Mouse (Mus musculus) MEL (cell line): ENCODE data around the gene Rgl1. TPM values are rescaled to one million over a fixed set of nuclear protein-coding genes. Genes with fewer than 3 reads are reported as not detected.

Experiments used
- DNase-seq: peaks from one replicate; pipeline ENCODE4 v3.0.0; 2011; ENCODE audit warnings: low read depth, low spot score
- H3K27ac ChIP-seq: 2 replicates; pipeline ENCODE4 v1.5.1; 2012; ENCODE audit warnings: low read depth, mild to moderate bottlenecking, control low read depth, low read length, moderate library complexity; ENCODE audit not compliant: control insufficient read depth
- H3K27me3 ChIP-seq, 2 experiments: fragments of 150-350 bp in 1 of 2; sonication (generic) in 1 of 2; 2 replicates each; pipeline ENCODE4 v1.6.1; 2012; ENCODE audit warnings: low read length in 2 of 2, mild to moderate bottlenecking in 2 of 2, improper control_type of control experiment in 1 of 2, moderate library complexity in 1 of 2; ENCODE audit not compliant: insufficient read depth in 2 of 2, control insufficient read depth in 1 of 2
- H3K36me3 ChIP-seq, 2 experiments: 2 replicates each; pipeline ENCODE4 v1.6.1; 2012 to 2014; ENCODE audit warnings: low read length in 2 of 2, improper control_type of control experiment in 1 of 2, inconsistent platforms in 1 of 2, mild to moderate bottlenecking in 1 of 2; ENCODE audit not compliant: insufficient read depth in 2 of 2, control insufficient read depth in 1 of 2
- H3K4me1 ChIP-seq, 2 experiments: fragments of 150-350 bp in 1 of 2; sonication (generic) in 1 of 2; 2 replicates each; pipeline ENCODE4 v1.6.1; 2012; ENCODE audit warnings: low read length in 2 of 2, improper control_type of control experiment in 1 of 2, mild to moderate bottlenecking in 1 of 2; ENCODE audit not compliant: insufficient read depth in 2 of 2, control insufficient read depth in 1 of 2
- H3K4me3 ChIP-seq, 2 experiments: fragments of 150-350 bp in 1 of 2; sonication (generic) in 1 of 2; 2 replicates each; pipeline ENCODE4 v1.5.1; 2012; ENCODE audit warnings: low read depth in 2 of 2, low read length in 2 of 2, mild to moderate bottlenecking in 2 of 2, moderate library complexity in 2 of 2, control low read depth in 1 of 2, improper control_type of control experiment in 1 of 2; ENCODE audit not compliant: control insufficient read depth in 1 of 2, insufficient read depth in 1 of 2
- H3K79me2 ChIP-seq: 2 replicates; pipeline ENCODE4 v1.6.1; 2012; ENCODE audit warnings: mild to moderate bottlenecking, low read length, moderate library complexity; ENCODE audit not compliant: control insufficient read depth, poor library complexity, insufficient read depth
- H3K9ac ChIP-seq: 2 replicates; pipeline ENCODE4 v1.6.1; 2012; ENCODE audit warnings: low read depth, mild to moderate bottlenecking, control low read depth, low read length, moderate library complexity; ENCODE audit not compliant: control insufficient read depth, poor library complexity, severe bottlenecking
- H3K9me3 ChIP-seq: fragments of 150-350 bp; sonication (generic); replicated peaks from 2 replicates; pipeline ENCODE4 v1.6.1; 2012; ENCODE audit warnings: mild to moderate bottlenecking, low read length, improper control_type of control experiment, moderate library complexity; ENCODE audit not compliant: insufficient read depth
- BHLHE40 ChIP-seq: IDR thresholded peaks from 2 replicates; pipeline ENCODE4 v1.6.1; 2012; ENCODE audit warnings: low read depth, mild to moderate bottlenecking, inconsistent platforms, low read length, improper control_type of control experiment, borderline replicate concordance
- CHD1 ChIP-seq: IDR thresholded peaks from 2 replicates; pipeline ENCODE4 v1.6.1; 2012; ENCODE audit warnings: low read depth, mild to moderate bottlenecking, inconsistent platforms, low read length, improper control_type of control experiment
- CTCF ChIP-seq, 3 experiments: IDR thresholded peaks in 2 of 3; conservative IDR thresholded peaks in 1 of 3; 2 replicates each; pipeline ENCODE4 v1.5.1; 2011 to 2012; ENCODE audit warnings: low read length in 3 of 3, low read depth in 2 of 3, mild to moderate bottlenecking in 2 of 3, improper control_type of control experiment in 1 of 3, inconsistent platforms in 1 of 3, mixed read lengths in 1 of 3, moderate library complexity in 1 of 3; ENCODE audit not compliant: control insufficient read depth in 1 of 3, insufficient read depth in 1 of 3, poor library complexity in 1 of 3, severe bottlenecking in 1 of 3
- E2F4 ChIP-seq: IDR thresholded peaks from 2 replicates; pipeline ENCODE4 v1.6.1; 2011; ENCODE audit warnings: low read depth, low read length, improper control_type of control experiment, borderline replicate concordance
- ELF1 ChIP-seq: IDR thresholded peaks from 2 replicates; pipeline ENCODE4 v1.6.1; 2014; ENCODE audit warnings: low read depth, mild to moderate bottlenecking, inconsistent platforms, low read length, improper control_type of control experiment, moderate library complexity
- EP300 ChIP-seq, 2 experiments: IDR thresholded peaks; 2 replicates each; pipeline ENCODE4 v1.6.1; 2011; ENCODE audit warnings: improper control_type of control experiment in 2 of 2, low read length in 2 of 2, low read depth in 1 of 2, mild to moderate bottlenecking in 1 of 2
- ETS1 ChIP-seq: IDR thresholded peaks from 2 replicates; pipeline ENCODE4 v1.6.1; 2012; ENCODE audit warnings: low read depth, mild to moderate bottlenecking, inconsistent platforms, low read length, improper control_type of control experiment, moderate library complexity
- JUND ChIP-seq: IDR thresholded peaks from 2 replicates; pipeline ENCODE4 v1.6.1; 2011; ENCODE audit warnings: low read depth, mild to moderate bottlenecking, improper control_type of control experiment, low read length
- KAT2A ChIP-seq: conservative IDR thresholded peaks from 2 replicates; pipeline ENCODE4 v1.6.1; 2012; ENCODE audit warnings: low read depth, low read length, improper control_type of control experiment, inconsistent platforms
- MAFK ChIP-seq: IDR thresholded peaks from 2 replicates; pipeline ENCODE4 v1.6.1; 2011; ENCODE audit warnings: low read depth, mild to moderate bottlenecking, low read length, improper control_type of control experiment, borderline replicate concordance
- MAZ ChIP-seq: IDR thresholded peaks from 2 replicates; pipeline ENCODE4 v1.6.1; 2012; ENCODE audit warnings: low read depth, mild to moderate bottlenecking, inconsistent platforms, low read length, improper control_type of control experiment
- MEF2A ChIP-seq: IDR thresholded peaks from 2 replicates; pipeline ENCODE4 v1.6.1; 2014; ENCODE audit warnings: low read depth, mild to moderate bottlenecking, inconsistent platforms, low read length, improper control_type of control experiment; ENCODE audit not compliant: poor library complexity, insufficient replicate concordance, severe bottlenecking; ENCODE audit errors: extremely low read depth
- MXI1 ChIP-seq: IDR thresholded peaks from 2 replicates; pipeline ENCODE4 v1.6.1; 2011; ENCODE audit warnings: mild to moderate bottlenecking, low read depth, low read length, improper control_type of control experiment
- MYB ChIP-seq: IDR thresholded peaks from 2 replicates; pipeline ENCODE4 v1.6.1; 2011; ENCODE audit warnings: mild to moderate bottlenecking, low read depth, low read length, improper control_type of control experiment
- MYC ChIP-seq: IDR thresholded peaks from 2 replicates; pipeline ENCODE4 v1.6.1; 2011; ENCODE audit warnings: low read depth, mild to moderate bottlenecking, low read length, improper control_type of control experiment, moderate library complexity
- NELFE ChIP-seq: IDR thresholded peaks from 2 replicates; pipeline ENCODE4 v1.6.1; 2011; ENCODE audit warnings: low read depth, low read length, improper control_type of control experiment
- POLR2A ChIP-seq, 2 experiments: IDR thresholded peaks; 2 replicates each; pipeline ENCODE4 v1.6.1; 2011 to 2012; ENCODE audit warnings: low read length in 2 of 2, mild to moderate bottlenecking in 2 of 2, control low read depth in 1 of 2, improper control_type of control experiment in 1 of 2, low read depth in 1 of 2, moderate library complexity in 1 of 2; ENCODE audit not compliant: control insufficient read depth in 1 of 2, insufficient read depth in 1 of 2, poor library complexity in 1 of 2
- POLR2AphosphoS2 ChIP-seq: IDR thresholded peaks from 2 replicates; pipeline ENCODE4 v1.6.1; 2011; ENCODE audit warnings: low read length, improper control_type of control experiment
- RAD21 ChIP-seq: IDR thresholded peaks from 2 replicates; pipeline ENCODE4 v1.6.1; 2011; ENCODE audit warnings: mild to moderate bottlenecking, low read depth, low read length, improper control_type of control experiment
- SIN3A ChIP-seq: IDR thresholded peaks from 2 replicates; pipeline ENCODE4 v1.6.1; 2012; ENCODE audit warnings: low read length, improper control_type of control experiment, inconsistent platforms
- SMC3 ChIP-seq: IDR thresholded peaks from 2 replicates; pipeline ENCODE4 v1.6.1; 2011; ENCODE audit warnings: low read depth, low read length, improper control_type of control experiment
- TAL1 ChIP-seq: IDR thresholded peaks from 2 replicates; pipeline ENCODE4 v1.6.1; 2012; ENCODE audit warnings: mild to moderate bottlenecking, inconsistent platforms, low read length, moderate library complexity, mixed read lengths
- TBP ChIP-seq: IDR thresholded peaks from 2 replicates; pipeline ENCODE4 v1.8.0; 2011; ENCODE audit warnings: low read depth, low read length, improper control_type of control experiment
- TCF12 ChIP-seq: IDR thresholded peaks from 2 replicates; pipeline ENCODE4 v1.6.1; 2014; ENCODE audit warnings: low read depth, mild to moderate bottlenecking, inconsistent platforms, low read length, improper control_type of control experiment, moderate library complexity
- USF1 ChIP-seq: IDR thresholded peaks from 2 replicates; pipeline ENCODE4 v1.6.1; 2014; ENCODE audit warnings: low read depth, mild to moderate bottlenecking, inconsistent platforms, low read length, improper control_type of control experiment, moderate library complexity
- USF2 ChIP-seq, 2 experiments: IDR thresholded peaks; 2 replicates each; pipeline ENCODE4 v1.6.1; 2011 to 2012; ENCODE audit warnings: improper control_type of control experiment in 2 of 2, low read length in 2 of 2, borderline replicate concordance in 1 of 2, inconsistent platforms in 1 of 2, low read depth in 1 of 2, mild to moderate bottlenecking in 1 of 2; ENCODE audit not compliant: insufficient read depth in 1 of 2
- ZC3H11A ChIP-seq: IDR thresholded peaks from 2 replicates; pipeline ENCODE4 v1.6.1; 2012; ENCODE audit warnings: low read depth, mild to moderate bottlenecking, inconsistent platforms, low read length, improper control_type of control experiment
- ZKSCAN1 ChIP-seq: IDR thresholded peaks from 2 replicates; pipeline ENCODE4 v1.6.1; 2012; ENCODE audit warnings: low read depth, mild to moderate bottlenecking, inconsistent platforms, low read length, improper control_type of control experiment, moderate library complexity
- ZMIZ1 ChIP-seq: IDR thresholded peaks from 2 replicates; pipeline ENCODE4 v1.6.1; 2012; ENCODE audit warnings: low read depth, mild to moderate bottlenecking, inconsistent platforms, low read length, improper control_type of control experiment, moderate library complexity
- ZNF384 ChIP-seq: IDR thresholded peaks from 2 replicates; pipeline ENCODE4 v1.6.1; 2012; ENCODE audit warnings: low read depth, mild to moderate bottlenecking, inconsistent platforms, low read length, improper control_type of control experiment
- polyA plus RNA-seq, 2 experiments: library from polyadenylated mRNA; stranded (reverse) in 1 of 2; unstranded in 1 of 2; fragments of >175 nt in 1 of 2; fragments of >200 nt in 1 of 2; gene quantifications; 2 replicates each; pipeline versions ENCODE4 v1.2.1 to v1.2.4; 2012; ENCODE audit warnings: low replicate concordance in 2 of 2, low read depth in 1 of 2; ENCODE audit not compliant: insufficient read length in 2 of 2, insufficient read depth in 1 of 2, missing spikeins in 1 of 2
- total RNA-seq: library from RNA; depleted of rRNA; stranded (reverse); fragments of 300-350 nt; gene quantifications from 2 replicates; pipeline ENCODE4 v1.2.3, GENCODE M21; 2012

Rgl1 gene
- total and polyA plus RNA-seq, 3 experiments = 0.12 to 0.39 TPM; not detected in 1

- Histone ChIP-seq H3K9ac (no peak overlapping the region), H3K4me1 (no peaks in the 10 kb centered on the region), H3K79me2 (no peaks in the 10 kb centered on the region)
- DNase-seq = no peak
- no peak for TF ChIP-seq ZKSCAN1
- no peak for TF ChIP-seq RAD21
- no peak for TF ChIP-seq MYB
- no peak for TF ChIP-seq POLR2A (IDR thresholded peaks at IDR 0.05; ENCODE audit: control insufficient read depth in 1 of 2, insufficient read depth in 1 of 2, low read depth in 1 of 2, low read length in 2 of 2, poor library complexity in 1 of 2)
- no peak for TF ChIP-seq TBP
- TF ChIP-seq, all 39 proteins: peak for 0
- no peaks in the 10 kb centered on the region for H3K9me3 ChIP-seq
- no peaks in the 10 kb centered on the region for H3K36me3 ChIP-seq
- H3K27ac ChIP-seq = no peak overlapping the region
- no peaks in the 10 kb centered on the region for H3K27me3 ChIP-seq
- H3K4me3 ChIP-seq = no peak overlapping the region
Measured at GRCm38 (mm10) chr1:152784620-152785019, 18.5 kb upstream of the Rgl1 start.

- Histone ChIP-seq H3K9ac (peak overlapping the region; percentile 28; the same call in 1 of the 2 replicates), H3K4me3 (peak overlapping the region; percentile 36 to 43)
- TF ChIP-seq E2F4 = no peak
- TF ChIP-seq ZKSCAN1 = no peak
- no peak for TF ChIP-seq CHD1
- peak; percentile 73 for TF ChIP-seq SMC3
- no peak for TF ChIP-seq USF2 (IDR thresholded peaks at IDR 0.05; ENCODE audit: borderline replicate concordance in 1 of 2, insufficient read depth in 1 of 2, low read depth in 1 of 2, low read length in 2 of 2)
- TF ChIP-seq USF1 = no peak
- no peak for TF ChIP-seq MYB
- TF ChIP-seq MXI1 = no peak
- no peak for TF ChIP-seq TAL1
- TF ChIP-seq ELF1 = no peak
- no peak for TF ChIP-seq POLR2A (IDR thresholded peaks at IDR 0.05; ENCODE audit: control insufficient read depth in 1 of 2, insufficient read depth in 1 of 2, low read depth in 1 of 2, low read length in 2 of 2, poor library complexity in 1 of 2)
- TF ChIP-seq ZNF384 = no peak
- TF ChIP-seq KAT2A = no peak
- no peak for TF ChIP-seq MEF2A
- TF ChIP-seq NELFE = no peak
- TF ChIP-seq ETS1 = no peak
- no peak for TF ChIP-seq EP300 (IDR thresholded peaks at IDR 0.05; ENCODE audit: low read depth in 1 of 2, low read length in 2 of 2)
- TF ChIP-seq MAFK = no peak
- TF ChIP-seq POLR2AphosphoS2 = no peak
- no peak for TF ChIP-seq ZMIZ1
- no peak for TF ChIP-seq TBP
- no peak for TF ChIP-seq BHLHE40
- TF ChIP-seq ZC3H11A = peak; percentile 31; the same call in 1 of the 2 replicates
- no peak for TF ChIP-seq MAZ
- TF ChIP-seq SIN3A = peak; percentile 34; the same call in 1 of the 2 replicates
- no peak for TF ChIP-seq TCF12
- peak; percentile 72 for TF ChIP-seq RAD21
- no peak for TF ChIP-seq JUND
- peak; percentile 87 to 94 (median 89) for TF ChIP-seq CTCF (IDR thresholded peaks at IDR 0.05 in 2 of 3, conservative IDR thresholded peaks at IDR 0.05 in 1 of 3; ENCODE audit: control insufficient read depth in 1 of 3, insufficient read depth in 1 of 3, low read depth in 2 of 3, low read length in 3 of 3, poor library complexity in 1 of 3, severe bottlenecking in 1 of 3)
- TF ChIP-seq MYC = no peak
Measured at GRCm38 (mm10) chr1:152779071-152779737, 13.1 kb upstream of the Rgl1 start.

More at GRCm38 (mm10) chr1:152779071-152779737, 13.1 kb upstream of the Rgl1 start:
- Histone ChIP-seq H3K79me2 (no peaks in the 10 kb centered on the region), H3K36me3 (peaks cover 2 to 4% of the 10 kb centered on the region in 2 experiments; a peak in 3 of 4 replicates), H3K27ac (no peak overlapping the region), H3K4me1 (peaks cover 0 to 7% of the 10 kb centered on the region in 2 experiments; a peak in 2 of 4 replicates), H3K9me3 (no peaks in the 10 kb centered on the region), H3K27me3 (no peaks in the 10 kb centered on the region)
- DNase-seq = peak; percentile 84
